In the genomic region with DNA sequence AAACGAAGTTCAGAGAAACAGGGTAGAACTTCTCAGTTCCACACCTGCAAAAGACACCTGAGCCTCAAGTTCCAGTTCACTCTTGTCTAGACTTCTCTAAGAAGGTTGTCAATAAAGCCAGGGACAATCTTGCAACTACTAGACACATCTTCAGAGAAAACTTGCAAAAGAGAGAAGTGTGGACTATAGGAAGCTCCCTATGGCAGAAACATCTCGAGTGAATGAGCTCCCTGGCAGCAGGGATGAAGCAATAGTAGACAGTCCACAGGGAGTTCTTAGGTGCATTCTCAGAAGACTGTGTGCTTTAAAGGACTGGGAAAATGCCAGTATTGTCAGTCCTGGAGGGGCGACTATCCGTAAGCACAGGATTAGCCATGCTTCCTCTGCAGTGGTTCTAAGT, we compare ENCODE assay signal across 18 mouse cellular contexts.
"Had no signal": no experiment of that assay in that cellular context is flagged by ENCODE, and none has a peak within 500 bp of the region (broad histone marks: within the 10 kb centered on the region; RNA-seq: fewer than 3 reads in every experiment).

No protein-coding gene starts in this region.

- ATAC-seq: hindbrain, postnatal 0 days; inflammation-experienced regulatory T-cells, adult 6 months; intestine, embryonic 15.5 days; intestine, embryonic 16.5 days; intestine, postnatal 0 days had no signal

- DNase-seq: heart, postnatal 10 days; heart, postnatal 14 days; heart, postnatal 36 days; kidney, adult 11 months; kidney, adult 18-20 months; kidney, adult 8-10 months; kidney, postnatal 10 days; kidney, postnatal 14 days; kidney, postnatal 25 days; kidney, postnatal 36 days; kidney, postnatal 4 days; layer of hippocampus, adult 9-11 months; layer of hippocampus, postnatal 36 days had no signal
